10 mouse cellular contexts compared by ENCODE assay signal in genomic region chrX:13705051-13705450, GRCm38 (mm10). TPM values are rescaled to one million over a fixed set of nuclear protein-coding genes. Genes with fewer than 3 reads are reported as not detected.
DNase-seq lines count a peak whose midpoint lies in the region; ATAC-seq lines count a peak whose summit lies in the region.
"Had no signal": no experiment of that assay in that cellular context is flagged by ENCODE, and none has a peak within 500 bp of the region (broad histone marks: within the 10 kb centered on the region; RNA-seq: fewer than 3 reads in every experiment).

No protein-coding gene starts in this region.

- DNase-seq in gastrocnemius, adult 18-20 months (ENCODE audit: low spot score), result peak; percentile 1
- no peak for DNase-seq in gastrocnemius, adult 8-10 months (ENCODE audit: low spot score in 2 of 2)
- peak; percentile 4 for DNase-seq in ovary, postnatal 36 days (ENCODE audit: low spot score)
- no peak for DNase-seq in ovary, postnatal 14 days (ENCODE audit: low spot score)
- peak; percentile 18 for DNase-seq in fat pad, adult 2 months (ENCODE audit: extremely low read depth, low read depth, low spot score)
- peak; percentile 52 for DNase-seq in mesoderm, embryonic 11.5 days (ENCODE audit: low read depth, low spot score)
- DNase-seq in c-Kit-positive CD71-positive TER-119-positive erythroid progenitor cells, embryonic 14.5 days (ENCODE audit: low spot score), result no peak

- no peak for ATAC-seq in frontal cortex, adult (ENCODE audit: low TSS enrichment)

RNA-seq across cellular contexts. Expression of gene Gpr82, which starts 43.9 kb away (rescaled TPM):
- total RNA-seq in gastrocnemius, adult 18-20 months (2021), result not detected
- not detected for total RNA-seq in gastrocnemius, adult 8-10 months (2022)
- total RNA-seq: heart, postnatal 36 days; layer of hippocampus, adult 8-10 months had no signal

Comparison
In these comparisons a context has a peak if more than half of its experiments do, and no peak if none do; other contexts are left out.
1. DNase-seq: peak in gastrocnemius, adult 18-20 months (single experiment), ovary, postnatal 36 days (single experiment), fat pad, adult 2 months (single experiment) and mesoderm, embryonic 11.5 days (single experiment); none in gastrocnemius, adult 8-10 months (0 of 2), ovary, postnatal 14 days (single experiment) and c-Kit-positive CD71-positive TER-119-positive erythroid progenitor cells, embryonic 14.5 days (single experiment).